Mouse (Mus musculus): ENCODE data around the gene Isca2. TPM values are rescaled to one million over a fixed set of nuclear protein-coding genes. Genes with fewer than 3 reads are reported as not detected.

Isca2 gene
- total RNA-seq, 2 experiments from 2014 or later, result 49.8 to 120 TPM

GRCm38 (mm10) chr12:84769624-84770023 is 3.4 kb upstream of the Isca2 start:
- ATAC-seq (replicated peaks; ENCODE audit: low FRiP score, poor library complexity, severe bottlenecking), result no peak

GRCm38 (mm10) chr12:84771981-84772520 is 1.0 kb upstream of the Isca2 start:
- ATAC-seq (replicated peaks; ENCODE audit: low FRiP score, poor library complexity, severe bottlenecking), result no peak

GRCm38 (mm10) chr12:84773476-84773875 is 425 bp downstream of the Isca2 start:
- peak; percentile 51 for ATAC-seq (replicated peaks; ENCODE audit: low FRiP score, poor library complexity, severe bottlenecking)

- peak; percentile 54 for ATAC-seq (replicated peaks; ENCODE audit: low FRiP score, poor library complexity, severe bottlenecking)
Measured at GRCm38 (mm10) chr12:84774376-84774775, 1.3 kb downstream of the Isca2 start.

GRCm38 (mm10) chr12:84776229-84776628 is 3.2 kb downstream of the Isca2 start:
- ATAC-seq (replicated peaks; ENCODE audit: low FRiP score, poor library complexity, severe bottlenecking), result no peak

- peak; percentile 87 for ATAC-seq (replicated peaks; ENCODE audit: low FRiP score, poor library complexity, severe bottlenecking)
Measured at GRCm38 (mm10) chr12:84784604-84785381, 11.7 kb downstream of the Isca2 start.

- ATAC-seq (replicated peaks; ENCODE audit: low FRiP score, poor library complexity, severe bottlenecking), result no peak
Measured at GRCm38 (mm10) chr12:84786091-84786490, 13.0 kb downstream of the Isca2 start.

- no peak for ATAC-seq (replicated peaks; ENCODE audit: low FRiP score, poor library complexity, severe bottlenecking)
Measured at GRCm38 (mm10) chr12:84790853-84791252, 17.8 kb downstream of the Isca2 start.

GRCm38 (mm10) chr12:84792629-84793028 is 19.6 kb downstream of the Isca2 start:
- ATAC-seq (replicated peaks; ENCODE audit: low FRiP score, poor library complexity, severe bottlenecking), result no peak

- no peak for ATAC-seq (replicated peaks; ENCODE audit: low FRiP score, poor library complexity, severe bottlenecking)
Measured at GRCm38 (mm10) chr12:84794647-84795046, 21.6 kb downstream of the Isca2 start.

GRCm38 (mm10) chr12:84799086-84799485 is 26.0 kb downstream of the Isca2 start:
- peak; percentile 79 for ATAC-seq (replicated peaks; ENCODE audit: low FRiP score, poor library complexity, severe bottlenecking)

GRCm38 (mm10) chr12:84800419-84800818 is 27.4 kb downstream of the Isca2 start:
- ATAC-seq (replicated peaks; ENCODE audit: low FRiP score, poor library complexity, severe bottlenecking), result no peak

- no peak for ATAC-seq (replicated peaks; ENCODE audit: low FRiP score, poor library complexity, severe bottlenecking)
Measured at GRCm38 (mm10) chr12:84801532-84802110, 28.6 kb downstream of the Isca2 start.

GRCm38 (mm10) chr12:84802625-84803024 is 29.6 kb downstream of the Isca2 start:
- no peak for ATAC-seq (replicated peaks; ENCODE audit: low FRiP score, poor library complexity, severe bottlenecking)

GRCm38 (mm10) chr12:84805228-84805842 is 32.3 kb downstream of the Isca2 start:
- ATAC-seq (replicated peaks; ENCODE audit: low FRiP score, poor library complexity, severe bottlenecking), result no peak

GRCm38 (mm10) chr12:84806010-84806409 is 33.0 kb downstream of the Isca2 start:
- no peak for ATAC-seq (replicated peaks; ENCODE audit: low FRiP score, poor library complexity, severe bottlenecking)

- ATAC-seq (replicated peaks; ENCODE audit: low FRiP score, poor library complexity, severe bottlenecking), result no peak
Measured at GRCm38 (mm10) chr12:84806726-84807125, 33.7 kb downstream of the Isca2 start.

- ATAC-seq (replicated peaks; ENCODE audit: low FRiP score, poor library complexity, severe bottlenecking), result no peak
Measured at GRCm38 (mm10) chr12:84807351-84807750, 34.3 kb downstream of the Isca2 start.

GRCm38 (mm10) chr12:84809033-84809432 is 36.0 kb downstream of the Isca2 start:
- ATAC-seq (replicated peaks; ENCODE audit: low FRiP score, poor library complexity, severe bottlenecking), result no peak

- ATAC-seq (replicated peaks; ENCODE audit: low FRiP score, poor library complexity, severe bottlenecking), result no peak
Measured at GRCm38 (mm10) chr12:84810810-84811209, 37.8 kb downstream of the Isca2 start.

- no peak for ATAC-seq (replicated peaks; ENCODE audit: low FRiP score, poor library complexity, severe bottlenecking)
Measured at GRCm38 (mm10) chr12:84811510-84811909, 38.5 kb downstream of the Isca2 start.
